Mouse (Mus musculus) forebrain, postnatal 0 days (tissue): ENCODE results near the gene Daw1. TPM values are rescaled to one million over a fixed set of nuclear protein-coding genes. Genes with fewer than 3 reads are reported as not detected.

Experiments used
- ATAC-seq: fragments of 200-750 bp; cut with Nextera tagmentation; 2 replicates; pipeline ENCODE4 v1.8.0; 2017; ENCODE audit warnings: mild to moderate bottlenecking, moderate library complexity
- DNase-seq: peaks from one replicate; pipeline ENCODE4 v3.0.0-alpha.2; 2015
- H3K27ac ChIP-seq: fragments of 300-500 bp; sonication (generic); 2 replicates; pipeline ENCODE4 v1.5.1; 2014; ENCODE audit warnings: low read depth, mild to moderate bottlenecking, antibody characterized with exemption, low read length, moderate library complexity, mixed read lengths
- H3K27me3 ChIP-seq: fragments of 300-500 bp; sonication (generic); 2 replicates; pipeline ENCODE4 v1.6.1; 2014; ENCODE audit warnings: mild to moderate bottlenecking, low read length, mixed read lengths; ENCODE audit not compliant: insufficient read depth
- H3K36me3 ChIP-seq: fragments of 300-500 bp; sonication (generic); 2 replicates; pipeline ENCODE4 v1.6.1; 2014; ENCODE audit warnings: mild to moderate bottlenecking, moderate library complexity; ENCODE audit not compliant: insufficient read depth
- H3K4me1 ChIP-seq: fragments of 300-500 bp; sonication (generic); 2 replicates; pipeline ENCODE4 v1.6.1; 2014; ENCODE audit warnings: antibody characterized with exemption; ENCODE audit not compliant: insufficient read depth
- H3K4me2 ChIP-seq: fragments of 300-500 bp; sonication (generic); 2 replicates; pipeline ENCODE4 v1.6.1; 2014; ENCODE audit warnings: low read depth, mild to moderate bottlenecking, moderate library complexity
- H3K4me3 ChIP-seq: fragments of 300-500 bp; sonication (generic); 2 replicates; pipeline ENCODE4 v1.5.1; 2014; ENCODE audit warnings: low read depth, low read length, mixed read lengths
- H3K9ac ChIP-seq: fragments of 300-500 bp; sonication (generic); 2 replicates; pipeline ENCODE4 v1.6.1; 2014; ENCODE audit warnings: mild to moderate bottlenecking
- H3K9me3 ChIP-seq: fragments of 300-500 bp; sonication (generic); 2 replicates; pipeline ENCODE4 v1.6.1; 2016; ENCODE audit warnings: low read length
- CTCF ChIP-seq: sonication (generic); IDR thresholded peaks from 2 replicates; pipeline ENCODE4 v1.5.1; 2016; ENCODE audit warnings: antibody characterized with exemption, control low read depth, low read depth
- WGBS: fragments of 180-500 bp; shearing (Covaris S2); extraction: QIAGEN DNeasy Blood & Tissue Kit; methylation state at CpG from one replicate; pipeline ENCODE4 v1.1.7; 2014; 5-methylcytosine and 5-hydroxymethylcytosine counted together
- polyA plus RNA-seq: library from polyadenylated mRNA; unstranded; fragments of >200 nt; fragmentation: Nextera tagmentation; extraction: Ambion mirVana; gene quantifications from 2 replicates; pipeline ENCODE4 v1.2.1, GENCODE M21; 2015
- total RNA-seq: library from RNA; depleted of rRNA; stranded (reverse); fragments of >200 nt; gene quantifications from 2 replicates; pipeline ENCODE4 v1.2.3, GENCODE M21; 2014

Gene Daw1
- total and polyA plus RNA-seq, 2 experiments from 2014 or later, result 1.6 to 2.0 TPM

DNA sequence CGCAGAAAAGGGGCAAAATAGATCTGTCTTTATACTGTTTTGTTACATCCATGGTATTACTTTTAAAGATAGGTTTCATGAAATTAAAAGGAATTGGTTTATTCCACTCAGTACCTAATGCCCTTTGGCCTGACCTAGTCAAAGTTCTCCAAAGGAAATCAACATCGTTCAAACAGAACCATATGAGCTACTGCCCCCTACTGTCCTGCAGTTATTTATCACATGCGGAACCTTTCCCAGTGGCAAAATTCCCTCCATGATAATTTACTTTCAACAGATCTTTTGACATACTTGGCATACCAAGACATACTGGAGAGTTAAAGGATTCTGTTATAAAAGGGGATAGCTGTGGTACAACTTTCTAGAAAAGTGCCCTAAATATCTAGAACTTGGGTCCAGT is 9.3 kb upstream of the Daw1 start:
- Histone ChIP-seq H3K27ac (no peak overlapping the region), H3K9me3 (no peaks in the 10 kb centered on the region), H3K4me1 (no peaks in the 10 kb centered on the region), H3K36me3 (no peaks in the 10 kb centered on the region), H3K9ac (no peak overlapping the region), H3K4me3 (no peak overlapping the region), H3K27me3 (no peaks in the 10 kb centered on the region), H3K4me2 (no peak overlapping the region)
- 73% methylated on average over 3 of the region's 3 CpGs for WGBS
- DNase-seq (no peak), ATAC-seq (no peak)
- no peak for TF ChIP-seq CTCF

DNA sequence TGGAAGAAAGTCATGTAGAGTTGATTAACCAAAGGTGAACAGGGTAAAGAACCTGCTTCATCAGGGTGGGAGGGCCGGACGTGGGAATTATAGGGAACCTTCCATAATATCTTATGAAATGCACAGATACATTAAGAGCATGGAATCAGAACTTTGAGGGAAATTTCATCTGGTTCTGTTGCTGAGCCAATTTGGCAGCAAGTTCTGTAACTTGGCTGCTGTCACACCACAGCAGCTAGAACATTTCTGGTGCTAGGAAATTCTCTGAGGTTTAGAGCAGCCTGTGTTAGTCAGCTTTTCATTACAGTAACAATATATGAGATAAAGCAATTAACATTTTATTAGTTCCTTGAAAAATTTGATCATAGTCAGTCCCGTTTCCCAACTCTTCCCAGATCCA is 6.6 kb upstream of the Daw1 start:
- no peak overlapping the region for H3K9ac ChIP-seq
- H3K4me3 ChIP-seq, result no peak overlapping the region
- H3K4me1 ChIP-seq, result no peaks in the 10 kb centered on the region
- WGBS, result 75% methylated on average over 3 of the region's 3 CpGs
- H3K9me3 ChIP-seq, result no peaks in the 10 kb centered on the region
- no peak overlapping the region for H3K27ac ChIP-seq
- TF ChIP-seq CTCF, result no peak
- H3K36me3 ChIP-seq, result no peaks in the 10 kb centered on the region
- H3K27me3 ChIP-seq, result no peaks in the 10 kb centered on the region
- DNase-seq, result peak; percentile 42
- peak; percentile 61 for ATAC-seq
- no peak overlapping the region for H3K4me2 ChIP-seq

DNA sequence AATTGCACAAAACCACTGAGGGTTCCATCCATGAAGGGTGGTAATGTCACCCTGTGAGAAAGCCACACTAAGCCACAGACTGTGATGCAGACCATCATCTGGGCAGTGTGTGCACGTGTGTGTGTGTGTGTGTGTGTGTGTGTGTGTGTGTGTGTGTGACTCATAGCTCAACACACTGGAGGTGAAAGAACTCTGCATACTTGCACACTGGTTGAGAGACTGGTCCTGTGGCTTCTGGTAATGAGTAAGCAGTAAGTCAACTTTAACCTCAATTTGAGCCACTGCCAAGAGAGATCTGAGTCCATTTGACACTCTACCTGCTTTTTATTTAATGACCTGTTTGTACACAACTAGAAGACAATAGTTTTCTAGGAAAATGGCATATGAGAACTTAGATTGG is 2.7 kb upstream of the Daw1 start:
- H3K4me1 ChIP-seq, result 0 out of 2 replicates have a peak, but pooled peaks cover 5% of the 10 kb centered on the region
- DNase-seq, result no peak
- no peak overlapping the region for H3K9ac ChIP-seq
- 62% methylated on average over 1 of the region's 1 CpGs for WGBS
- no peak overlapping the region for H3K4me2 ChIP-seq
- H3K27ac ChIP-seq, result no peak overlapping the region
- no peaks in the 10 kb centered on the region for H3K9me3 ChIP-seq
- H3K36me3 ChIP-seq, result no peaks in the 10 kb centered on the region
- ATAC-seq, result no peak
- H3K4me3 ChIP-seq, result no peak overlapping the region
- H3K27me3 ChIP-seq, result no peaks in the 10 kb centered on the region
- TF ChIP-seq CTCF, result no peak

DNA sequence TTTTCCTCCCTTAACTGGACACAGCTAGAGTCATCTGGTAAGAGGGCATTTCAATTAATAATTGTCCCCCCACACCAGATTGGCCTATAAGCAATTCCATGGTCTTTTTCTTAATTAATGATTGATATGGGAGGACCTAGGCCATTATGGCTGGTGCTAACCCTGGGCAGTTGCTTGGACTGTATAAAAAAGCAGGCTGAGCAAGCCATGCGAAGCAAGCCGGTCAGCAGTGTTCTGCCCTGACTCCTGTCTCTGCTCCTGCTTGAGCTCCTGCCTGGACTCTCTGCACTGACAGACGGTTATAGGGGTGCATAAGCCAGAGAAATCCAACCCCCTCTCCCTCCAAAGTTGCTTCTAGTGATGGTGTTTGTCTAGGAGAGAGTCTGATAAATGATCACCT is 2.1 kb downstream of the Daw1 start:
- no peak for ATAC-seq
- WGBS, result 76% methylated on average over 3 of the region's 3 CpGs
- no peak for DNase-seq
- Histone ChIP-seq H3K9ac (no peak overlapping the region), H3K27ac (no peak overlapping the region), H3K9me3 (no peaks in the 10 kb centered on the region), H3K4me3 (no peak overlapping the region), H3K36me3 (no peaks in the 10 kb centered on the region), H3K4me2 (no peak overlapping the region), H3K27me3 (no peaks in the 10 kb centered on the region), H3K4me1 (0 out of 2 replicates have a peak, but pooled peaks cover 5% of the 10 kb centered on the region)
- TF ChIP-seq CTCF, result no peak

DNA sequence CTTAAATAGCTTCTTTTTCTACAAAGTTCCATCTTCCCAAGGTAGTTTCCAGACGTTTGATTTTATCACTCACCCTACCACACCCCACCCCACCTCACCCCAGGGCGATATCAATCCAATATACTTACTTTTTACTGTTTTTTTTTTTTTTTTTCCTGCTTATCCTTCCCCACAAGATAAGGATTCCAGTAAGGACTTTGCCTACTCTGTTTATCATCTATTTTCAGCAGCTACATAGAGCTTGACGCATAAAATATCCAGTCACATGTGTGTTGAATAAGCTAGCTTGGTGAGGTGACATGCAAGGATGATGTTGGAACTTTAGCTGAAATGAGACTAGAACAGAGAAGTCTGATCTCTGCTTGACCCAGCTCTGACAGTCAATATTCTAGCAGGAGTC is 4.5 kb downstream of the Daw1 start:
- no peak for TF ChIP-seq CTCF
- no peaks in the 10 kb centered on the region for H3K36me3 ChIP-seq
- H3K27ac ChIP-seq, result no peak overlapping the region
- H3K4me3 ChIP-seq, result no peak overlapping the region
- 0 out of 2 replicates have a peak, but pooled peaks cover 5% of the 10 kb centered on the region for H3K4me1 ChIP-seq
- 78% methylated on average over 3 of the region's 3 CpGs for WGBS
- no peaks in the 10 kb centered on the region for H3K27me3 ChIP-seq
- no peak overlapping the region for H3K9ac ChIP-seq
- H3K4me2 ChIP-seq, result no peak overlapping the region
- no peak for ATAC-seq
- no peak for DNase-seq
- H3K9me3 ChIP-seq, result no peaks in the 10 kb centered on the region

DNA sequence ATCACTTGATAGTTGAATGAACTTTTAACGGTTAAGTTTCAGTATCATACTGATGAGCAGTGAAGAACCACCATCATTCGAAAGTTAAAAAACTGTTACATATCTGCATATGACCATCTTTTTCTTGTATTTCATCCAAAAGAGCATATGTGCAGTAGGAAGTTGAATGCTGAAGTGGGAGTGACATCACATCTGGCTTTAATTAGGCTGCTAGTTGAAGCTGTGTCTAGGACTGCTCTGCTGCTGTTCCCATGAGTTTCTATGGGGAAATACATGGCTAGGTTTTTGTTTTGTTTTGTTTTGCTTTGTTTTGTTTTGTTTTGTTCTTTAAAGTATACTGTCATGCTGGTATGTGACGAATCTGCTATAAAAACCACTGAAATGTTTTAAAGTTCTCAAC is 9.6 kb downstream of the Daw1 start:
- no peak overlapping the region for H3K4me2 ChIP-seq
- DNase-seq (no peak), ATAC-seq (no peak)
- TF ChIP-seq CTCF, result no peak
- H3K4me3 ChIP-seq, result no peak overlapping the region
- no peaks in the 10 kb centered on the region for H3K36me3 ChIP-seq
- H3K27ac ChIP-seq, result no peak overlapping the region
- no peaks in the 10 kb centered on the region for H3K4me1 ChIP-seq
- WGBS, result 84% methylated on average over 3 of the region's 3 CpGs
- H3K27me3 ChIP-seq, result no peaks in the 10 kb centered on the region
- H3K9ac ChIP-seq, result no peak overlapping the region
- H3K9me3 ChIP-seq, result no peaks in the 10 kb centered on the region

DNA sequence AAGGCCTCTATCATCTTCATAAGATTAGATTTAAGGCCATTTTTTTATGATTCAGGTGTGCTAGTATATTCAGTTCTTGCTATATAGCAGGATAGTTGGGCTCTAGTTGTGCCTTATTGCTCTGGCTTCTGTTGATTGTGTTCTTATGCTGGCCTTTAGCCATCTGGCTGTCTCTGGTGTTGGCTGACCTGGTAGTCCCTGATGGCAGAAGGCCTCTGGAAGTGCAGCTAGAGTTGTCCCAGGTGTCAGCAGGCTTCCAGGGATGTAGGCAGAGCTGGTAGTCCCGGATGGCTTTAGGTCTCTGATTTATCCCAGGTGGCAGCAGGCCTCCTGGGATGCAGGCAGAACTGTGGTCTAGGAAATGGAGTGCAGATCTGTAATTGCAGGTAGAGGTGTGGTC is 16.4 kb downstream of the Daw1 start:
- 78% methylated on average over 1 of the region's 1 CpGs for WGBS

DNA sequence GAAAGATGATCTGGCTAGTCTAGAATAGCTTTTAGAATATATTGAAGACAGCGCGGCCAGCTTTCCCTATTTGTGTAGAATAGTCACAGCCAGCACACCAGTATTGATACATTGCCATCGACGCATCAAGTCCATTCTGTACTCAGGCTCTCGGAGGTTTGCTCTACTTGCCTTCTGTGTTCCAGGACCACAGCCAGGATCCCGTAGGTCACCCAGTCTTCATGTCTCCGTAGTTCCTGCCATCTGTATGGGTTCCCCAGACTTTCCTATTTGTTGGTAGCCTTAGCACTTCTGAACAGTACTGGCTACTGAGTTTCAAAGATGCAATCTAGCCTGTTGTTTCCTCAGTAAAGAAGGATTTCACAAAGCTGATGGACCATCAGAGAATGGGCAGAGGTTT is 20.0 kb downstream of the Daw1 start:
- Histone ChIP-seq H3K4me2 (no peak overlapping the region), H3K4me1 (no peaks in the 10 kb centered on the region), H3K9ac (no peak overlapping the region), H3K9me3 (no peaks in the 10 kb centered on the region), H3K36me3 (no peaks in the 10 kb centered on the region), H3K27ac (no peak overlapping the region), H3K27me3 (no peaks in the 10 kb centered on the region), H3K4me3 (no peak overlapping the region)
- no peak for TF ChIP-seq CTCF
- ATAC-seq, result no peak
- WGBS, result 84% methylated on average over 7 of the region's 7 CpGs
- no peak for DNase-seq

More for the DNA sequence above, 16.4 kb downstream of the Daw1 start:
- ATAC-seq, result no peak
- no peak overlapping the region for H3K9ac ChIP-seq
- H3K36me3 ChIP-seq, result no peaks in the 10 kb centered on the region
- H3K4me3 ChIP-seq, result no peak overlapping the region
- DNase-seq, result no peak
- no peak overlapping the region for H3K4me2 ChIP-seq
- H3K9me3 ChIP-seq, result no peaks in the 10 kb centered on the region
- no peaks in the 10 kb centered on the region for H3K27me3 ChIP-seq
- TF ChIP-seq CTCF, result no peak
- no peaks in the 10 kb centered on the region for H3K4me1 ChIP-seq
- H3K27ac ChIP-seq, result no peak overlapping the region
